Mouse (Mus musculus): ENCODE measurements around the gene Pth1r.

- TF ChIP-seq CTCF (IDR thresholded peaks at IDR 0.05) (no peak), EP300 (IDR thresholded peaks at IDR 0.05; ENCODE audit: insufficient read depth, low read depth, low read length) (no peak)
These were observed 66.0 kb downstream of the Pth1r start for GRCm38 (mm10) chr9:110680736-110681507.

Measured in heart, adult 2 months (tissue).